Mouse (Mus musculus): ENCODE measurements around the gene Phactr4.

Gene Phactr4

GRCm38 (mm10) chr4:132332880-132333279 is 89.4 kb downstream of the Phactr4 start:
- no peak for DNase-seq (ENCODE audit: low spot score in 2 of 2)

DNA sequence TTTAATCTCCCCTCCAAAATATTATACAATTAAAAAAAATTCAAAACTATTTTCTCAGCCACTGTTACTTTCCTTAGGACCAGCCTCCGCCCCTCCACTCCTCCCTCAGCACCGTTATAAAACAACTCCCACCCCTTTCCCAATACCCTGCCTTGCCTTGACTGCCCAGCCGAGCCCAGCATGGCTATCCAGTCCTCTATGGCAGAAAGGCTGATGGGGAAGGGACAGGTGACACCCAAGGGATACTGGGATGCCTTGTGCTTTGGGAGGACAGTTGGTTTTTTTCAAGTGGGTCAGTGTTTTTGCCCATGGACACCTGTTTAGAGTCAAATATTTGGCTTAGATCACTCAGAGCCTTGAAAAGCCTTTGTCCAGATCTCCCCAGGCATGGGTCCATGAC is 90.3 kb downstream of the Phactr4 start:
- no peak for DNase-seq (ENCODE audit: low spot score in 2 of 2)

DNA sequence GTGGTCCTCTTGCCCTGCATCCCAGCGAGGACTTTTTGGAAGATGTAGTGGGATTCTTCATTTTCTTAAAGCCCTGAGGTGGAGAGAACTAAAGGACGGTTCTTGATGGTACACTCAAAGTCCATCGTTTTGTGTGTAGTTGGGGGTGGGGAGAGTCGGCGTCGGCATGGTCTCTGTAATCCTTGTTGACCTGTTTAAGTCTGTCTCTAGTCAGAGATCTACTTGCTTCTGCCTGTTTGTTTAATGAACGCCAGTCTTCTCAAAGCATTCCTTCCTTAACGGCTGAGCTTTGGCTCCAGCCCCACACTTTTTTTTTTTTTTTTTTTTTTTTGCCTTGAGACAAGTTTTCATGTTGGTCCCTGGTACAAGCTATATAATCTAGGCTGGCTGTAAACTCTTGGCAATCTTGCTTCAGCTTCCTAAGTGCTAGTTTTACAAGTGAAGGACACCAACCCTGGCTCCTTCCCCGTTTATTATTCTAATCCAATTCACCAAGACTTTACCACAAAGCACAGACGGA is 92.4 kb downstream of the Phactr4 start:
- DNase-seq (ENCODE audit: low spot score in 2 of 2) = no peak

DNA sequence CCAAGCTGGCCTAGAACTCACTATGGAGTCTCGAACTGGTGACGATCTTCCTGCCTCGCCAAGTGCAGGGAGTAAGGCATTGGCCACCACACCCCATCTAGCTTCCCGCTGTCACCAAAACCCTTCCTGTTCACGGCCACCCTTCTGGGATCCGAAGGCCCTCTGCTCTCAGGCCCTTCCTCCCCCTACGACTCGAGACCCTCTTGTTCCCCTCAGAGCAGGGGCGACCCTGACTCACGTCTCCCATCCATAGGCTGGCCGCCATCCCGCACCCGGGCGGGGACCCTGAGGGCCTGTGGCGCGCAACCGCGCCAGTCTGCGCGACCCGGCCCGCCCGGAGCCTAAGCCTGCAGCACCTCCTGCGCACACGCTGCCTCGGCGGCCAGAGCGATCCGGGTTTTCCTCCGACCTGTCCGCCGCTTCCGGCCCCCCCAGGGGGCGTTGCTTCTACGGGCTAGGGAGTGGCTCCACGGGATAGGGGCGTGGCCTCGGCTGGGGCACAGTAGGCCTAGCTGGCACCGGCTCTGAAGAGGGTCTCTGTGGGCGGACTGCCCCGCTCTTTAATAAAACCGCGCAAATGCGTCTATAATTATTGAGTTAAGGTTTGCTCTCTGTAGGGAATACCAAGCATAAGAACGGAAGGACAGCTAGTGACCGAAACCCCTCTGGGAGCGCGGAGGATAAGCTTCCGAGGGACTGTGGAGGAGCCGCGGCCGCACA is 93.0 kb downstream of the Phactr4 start, which contains the start of gene Trnau1ap:
TSS of gene Trnau1ap (minus strand) at position 424 of the 720 bp plus-strand sequence.
- peak; percentile 83 to 90 for DNase-seq (ENCODE audit: low spot score in 2 of 2)

GRCm38 (mm10) chr4:132328391-132328982 is 93.8 kb downstream of the Phactr4 start:
- DNase-seq (ENCODE audit: low spot score in 2 of 2) = no peak

DNA sequence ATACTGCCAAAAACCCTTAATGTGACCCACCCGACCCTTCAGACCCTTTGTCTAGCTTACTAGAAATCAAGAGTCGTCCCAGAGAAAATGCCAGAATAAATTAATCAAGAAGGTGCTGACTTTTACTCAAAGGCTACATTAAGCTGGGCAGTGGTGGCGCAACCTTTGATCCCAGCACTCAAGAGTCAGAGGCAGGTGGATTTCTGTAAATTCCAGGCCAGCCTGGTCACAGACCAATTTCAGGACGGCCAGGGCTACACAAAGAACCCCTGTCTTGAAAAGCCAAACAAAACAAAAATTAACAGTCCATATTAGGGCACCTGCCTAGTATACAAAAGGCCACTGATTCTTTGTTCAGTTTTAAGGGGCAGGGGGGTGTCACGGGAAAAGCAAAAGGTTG is 95.8 kb downstream of the Phactr4 start:
- no peak for DNase-seq (ENCODE audit: low spot score in 2 of 2)

GRCm38 (mm10) chr4:132315711-132316110 is 106.6 kb downstream of the Phactr4 start:
- no peak for DNase-seq (ENCODE audit: low spot score in 2 of 2)

- DNase-seq (ENCODE audit: low spot score in 2 of 2) = no peak
These were observed 109.7 kb downstream of the Phactr4 start for GRCm38 (mm10) chr4:132312627-132313026.

GRCm38 (mm10) chr4:132311801-132312200 is 110.5 kb downstream of the Phactr4 start:
- DNase-seq (ENCODE audit: low spot score in 2 of 2) = no peak

DNA sequence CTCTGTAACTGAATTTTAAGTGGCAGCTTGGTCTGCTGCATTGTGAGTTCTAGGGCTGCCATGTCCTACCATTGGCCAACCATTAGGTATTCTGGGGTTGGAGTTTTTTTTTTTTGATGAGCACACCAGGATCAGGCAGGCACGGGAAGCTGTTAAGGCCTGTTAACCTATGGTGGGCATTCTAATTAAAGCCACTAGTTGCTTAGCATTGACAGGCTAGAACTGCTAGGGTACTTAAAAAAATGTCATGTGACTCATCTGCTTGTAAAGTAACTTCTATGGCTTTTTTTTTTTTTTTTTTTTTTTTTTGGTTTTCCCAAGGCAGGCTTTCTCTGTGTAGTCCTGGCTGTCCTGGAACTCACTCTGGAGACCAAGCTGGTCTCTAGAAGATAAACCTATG is 111.1 kb downstream of the Phactr4 start:
- no peak for DNase-seq (ENCODE audit: low spot score in 2 of 2)

- DNase-seq (ENCODE audit: low spot score in 2 of 2) = peak in 1 of 2 experiments; percentile 31
These were observed 112.3 kb downstream of the Phactr4 start for GRCm38 (mm10) chr4:132309849-132310472.

- peak in 1 of 2 experiments; percentile 17 for DNase-seq (ENCODE audit: low spot score in 2 of 2)
These were observed 113.0 kb downstream of the Phactr4 start for GRCm38 (mm10) chr4:132309140-132309848.

GRCm38 (mm10) chr4:132308437-132309139 is 113.7 kb downstream of the Phactr4 start:
- peak; percentile 85 to 90 for DNase-seq (ENCODE audit: low spot score in 2 of 2)

DNA sequence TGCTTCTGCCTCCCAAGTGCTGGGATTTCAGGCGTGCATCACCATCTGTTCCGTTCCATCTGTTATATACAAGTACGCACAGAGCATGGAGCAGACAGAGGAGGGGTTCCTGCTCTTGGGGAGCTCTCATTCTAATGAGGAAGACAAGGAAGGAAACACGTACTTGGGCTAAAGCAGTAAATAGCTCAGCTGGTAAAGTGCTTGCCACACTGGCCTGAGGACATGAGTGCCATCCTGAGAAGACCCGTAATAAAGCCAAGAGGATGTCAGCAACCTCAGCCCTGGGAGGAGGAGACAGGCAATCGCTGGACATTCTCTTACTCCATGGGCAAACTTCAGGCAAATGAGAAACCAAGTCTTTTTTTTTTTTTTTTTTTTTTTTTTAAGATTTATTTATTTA is 116.3 kb downstream of the Phactr4 start:
- no peak for DNase-seq (ENCODE audit: low spot score in 2 of 2)
